Mouse (Mus musculus): ENCODE data around the gene Chpt1. TPM values are rescaled to one million over a fixed set of nuclear protein-coding genes. Genes with fewer than 3 reads are reported as not detected.

Gene Chpt1
- polyA plus RNA-seq, 1 experiment from 2014 or later: 14.0 TPM

Other genes starting within 250 kb of the Chpt1 start
- 1.5 and 2.0 TPM in 2 replicates for gene Dram1, start 125.0 kb downstream of the Chpt1 start, polyA plus RNA-seq (2015; fragmentation: Nextera tagmentation; extraction: Ambion mirVana)
- 10.3 and 10.8 TPM in 2 replicates for gene Gnptab, start 124.9 kb downstream of the Chpt1 start, polyA plus RNA-seq (2015; fragmentation: Nextera tagmentation; extraction: Ambion mirVana)
- gene Sycp3, start 44.5 kb downstream of the Chpt1 start, polyA plus RNA-seq (2015; fragmentation: Nextera tagmentation; extraction: Ambion mirVana): 0.42 and 0.84 TPM in 2 replicates
- gene Mybpc1, start 101.1 kb upstream of the Chpt1 start, polyA plus RNA-seq (2015; fragmentation: Nextera tagmentation; extraction: Ambion mirVana): 4.5 and 4.8 TPM in 2 replicates
- 0.18 TPM in 1 of 2 replicates, not detected in the other for gene Spic, start 180.9 kb upstream of the Chpt1 start, polyA plus RNA-seq (2015; fragmentation: Nextera tagmentation; extraction: Ambion mirVana)
- 206 and 214 TPM in 2 replicates for gene Arl1, start 226.8 kb upstream of the Chpt1 start, polyA plus RNA-seq (2015; fragmentation: Nextera tagmentation; extraction: Ambion mirVana)

All from embryonic facial prominence, embryonic 13.5 days (tissue).